Mouse (Mus musculus): ENCODE results near the gene Arid3b. TPM values are rescaled to one million over a fixed set of nuclear protein-coding genes. Genes with fewer than 3 reads are reported as not detected.

Gene Arid3b
- polyA plus RNA-seq, 1 experiment from 2014 or later = 5.8 TPM

DNA sequence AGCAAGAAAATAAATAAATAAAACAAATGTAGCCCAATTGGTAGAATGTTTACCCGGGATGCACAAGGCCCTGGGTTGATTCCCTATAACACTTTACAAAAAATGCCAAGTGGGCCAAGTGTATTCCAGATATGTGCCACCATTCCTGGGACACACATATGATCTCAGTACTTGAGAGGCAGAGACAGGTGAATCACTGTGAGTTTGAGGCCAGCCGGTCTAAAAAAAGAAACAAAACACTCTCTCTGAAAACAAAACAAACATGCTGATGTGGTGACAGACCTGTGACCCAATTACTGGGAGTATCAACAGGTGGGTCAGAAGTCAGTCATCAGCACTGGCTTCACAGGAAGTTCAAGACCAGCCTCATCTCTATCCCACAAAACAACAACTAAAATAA is 19.9 kb upstream of the Arid3b start:
- DNase-seq (ENCODE audit: low spot score) (no peak), ATAC-seq (no peak)
- no peaks in the 10 kb centered on the region for H3K4me1 ChIP-seq (ENCODE audit: insufficient read depth, low read depth, low read length)
- TF ChIP-seq CTCF (IDR thresholded peaks at IDR 0.05) (no peak), EP300 (IDR thresholded peaks at IDR 0.05) (no peak)
- no peaks in the 10 kb centered on the region for H3K9me3 ChIP-seq (ENCODE audit: low read length)
- 64% methylated on average over 2 of the region's 2 CpGs for WGBS
- no peak overlapping the region for H3K27ac ChIP-seq (ENCODE audit: low read length)
- no peak overlapping the region for H3K4me3 ChIP-seq (ENCODE audit: low read depth, low read length)
- no peak overlapping the region for H3K4me2 ChIP-seq (replicated peaks; ENCODE audit: low read depth, low read length)
- no peaks in the 10 kb centered on the region for H3K27me3 ChIP-seq (replicated peaks; ENCODE audit: insufficient read depth, low read length)
- H3K9ac ChIP-seq (replicated peaks; ENCODE audit: low read depth) = no peak overlapping the region
- H3K36me3 ChIP-seq (ENCODE audit: insufficient read depth, low read length) = no peaks in the 10 kb centered on the region

DNA sequence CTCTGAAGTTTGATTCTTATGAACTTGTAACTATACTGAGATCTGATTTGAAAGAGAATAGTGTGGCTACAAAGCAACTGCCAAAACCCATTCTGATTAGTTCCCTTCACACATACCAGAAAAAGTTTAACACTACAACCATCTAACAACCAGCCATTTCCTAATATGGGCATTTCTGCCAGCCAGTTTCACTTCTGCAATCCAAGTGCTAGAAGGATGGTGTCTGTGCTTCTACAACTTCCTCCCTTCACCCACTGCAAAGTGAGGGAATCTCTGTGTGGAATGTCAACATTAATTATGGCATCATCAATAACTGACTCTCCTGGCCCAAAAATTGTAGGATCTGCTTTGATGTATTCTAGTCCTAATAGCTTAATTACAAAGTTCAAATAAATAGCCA is 17.7 kb upstream of the Arid3b start:
- ATAC-seq (no peak), DNase-seq (ENCODE audit: low spot score) (peak; percentile 6)
- no peak overlapping the region for H3K4me3 ChIP-seq (ENCODE audit: low read depth, low read length)
- no peaks in the 10 kb centered on the region for H3K9me3 ChIP-seq (ENCODE audit: low read length)
- H3K9ac ChIP-seq (replicated peaks; ENCODE audit: low read depth) = no peak overlapping the region
- no peak overlapping the region for H3K4me2 ChIP-seq (replicated peaks; ENCODE audit: low read depth, low read length)
- no peaks in the 10 kb centered on the region for H3K4me1 ChIP-seq (ENCODE audit: insufficient read depth, low read depth, low read length)
- H3K36me3 ChIP-seq (ENCODE audit: insufficient read depth, low read length) = no peaks in the 10 kb centered on the region
- TF ChIP-seq CTCF (IDR thresholded peaks at IDR 0.05) = no peak
- no peak for TF ChIP-seq EP300 (IDR thresholded peaks at IDR 0.05)
- H3K27ac ChIP-seq (ENCODE audit: low read length) = no peak overlapping the region
- no peaks in the 10 kb centered on the region for H3K27me3 ChIP-seq (replicated peaks; ENCODE audit: insufficient read depth, low read length)

DNA sequence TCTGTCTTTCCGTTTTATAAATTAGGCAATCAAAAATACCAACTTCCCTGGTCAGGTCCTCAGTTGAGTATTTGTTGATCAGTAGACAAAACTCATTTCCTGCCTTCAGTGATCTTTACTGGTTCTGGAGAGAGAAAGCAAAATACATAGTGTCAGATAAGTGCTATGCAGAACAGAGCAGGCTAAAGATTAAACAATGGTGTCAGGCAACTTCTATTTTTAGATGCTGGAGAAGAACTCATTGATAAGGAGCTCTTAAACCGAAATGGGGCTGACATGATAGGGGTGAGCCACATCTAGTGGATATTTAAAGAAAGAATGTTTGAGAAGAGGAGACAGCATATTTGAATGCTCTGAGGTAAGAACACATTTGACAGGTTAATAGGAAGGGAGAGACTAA is 2.4 kb upstream of the Arid3b start:
- no peak for ATAC-seq
- WGBS = 50% methylated on average over 2 of the region's 2 CpGs
- Histone ChIP-seq H3K9ac (replicated peaks; ENCODE audit: low read depth) (no peak overlapping the region), H3K36me3 (ENCODE audit: insufficient read depth, low read length) (no peaks in the 10 kb centered on the region), H3K27ac (ENCODE audit: low read length) (no peak overlapping the region), H3K9me3 (ENCODE audit: low read length) (no peaks in the 10 kb centered on the region), H3K4me2 (replicated peaks; ENCODE audit: low read depth, low read length) (no peak overlapping the region), H3K27me3 (replicated peaks; ENCODE audit: insufficient read depth, low read length) (no peaks in the 10 kb centered on the region), H3K4me1 (ENCODE audit: insufficient read depth, low read depth, low read length) (no peaks in the 10 kb centered on the region), H3K4me3 (ENCODE audit: low read depth, low read length) (no peak overlapping the region)
- DNase-seq (ENCODE audit: low spot score) = no peak
- TF ChIP-seq EP300 (IDR thresholded peaks at IDR 0.05) (no peak), CTCF (IDR thresholded peaks at IDR 0.05) (no peak)

- H3K9me3 ChIP-seq (ENCODE audit: low read length) = no peaks in the 10 kb centered on the region
- peak overlapping the region; percentile 86 for H3K4me3 ChIP-seq (ENCODE audit: low read depth, low read length)
- WGBS = 2% methylated on average over 22 of the region's 22 CpGs
- ATAC-seq (no peak), DNase-seq (ENCODE audit: low spot score) (no peak)
- H3K4me2 ChIP-seq (replicated peaks; ENCODE audit: low read depth, low read length) = peak overlapping the region; percentile 86
- H3K4me1 ChIP-seq (ENCODE audit: insufficient read depth, low read depth, low read length) = peaks cover 12% of the 10 kb centered on the region
- TF ChIP-seq EP300 (IDR thresholded peaks at IDR 0.05) = no peak
- no peak for TF ChIP-seq CTCF (IDR thresholded peaks at IDR 0.05)
- 0 out of 2 replicates have a peak, but pooled peaks cover 4% of the 10 kb centered on the region for H3K36me3 ChIP-seq (ENCODE audit: insufficient read depth, low read length)
- peak overlapping the region; percentile 76 for H3K27ac ChIP-seq (ENCODE audit: low read length)
- H3K9ac ChIP-seq (replicated peaks; ENCODE audit: low read depth) = peak overlapping the region; percentile 57
- H3K27me3 ChIP-seq (replicated peaks; ENCODE audit: insufficient read depth, low read length) = no peaks in the 10 kb centered on the region
Measured at GRCm38 (mm10) chr9:57835841-57836514, 615 bp downstream of the Arid3b start.

DNA sequence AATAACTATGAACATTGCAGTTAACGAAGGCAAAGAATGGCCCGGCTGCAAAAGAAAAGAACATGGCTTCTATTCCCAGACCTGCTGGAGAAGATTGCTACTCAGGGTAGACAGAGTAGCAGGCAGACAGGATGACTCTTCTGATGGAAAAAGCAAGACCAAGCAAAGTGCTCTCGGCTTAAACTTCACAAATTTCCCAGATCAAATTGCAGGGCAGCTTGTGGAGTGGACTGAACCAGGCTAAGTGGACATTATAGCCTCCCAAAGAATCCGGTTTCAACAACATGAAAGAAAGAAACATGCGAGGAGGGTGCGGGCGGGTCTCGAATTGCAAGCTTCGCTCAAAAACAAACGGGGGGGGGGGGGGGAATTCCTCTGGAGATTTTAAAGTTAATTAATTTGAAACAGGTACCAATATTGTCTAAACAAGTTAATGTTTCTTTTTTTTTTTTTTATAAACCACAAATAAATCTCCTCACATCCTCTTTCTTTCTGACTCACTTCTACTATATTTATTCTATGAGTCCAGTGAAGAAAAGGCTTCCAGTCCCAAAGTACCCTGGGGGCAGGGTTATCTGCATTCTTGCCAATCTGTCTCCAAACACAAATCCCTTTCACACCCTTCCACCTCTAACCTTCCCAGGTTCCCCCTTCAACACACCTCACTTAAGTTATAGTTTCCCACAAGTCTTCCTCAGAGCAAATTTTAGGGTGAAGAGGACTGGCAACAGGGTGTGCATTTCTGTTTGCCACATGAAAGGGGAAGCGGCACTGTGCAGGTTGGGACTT is 1.8 kb downstream of the Arid3b start:
- ATAC-seq = no peak
- no peak overlapping the region for H3K27ac ChIP-seq (ENCODE audit: low read length)
- no peak for DNase-seq (ENCODE audit: low spot score)
- H3K9me3 ChIP-seq (ENCODE audit: low read length) = no peaks in the 10 kb centered on the region
- TF ChIP-seq EP300 (IDR thresholded peaks at IDR 0.05) (no peak), CTCF (IDR thresholded peaks at IDR 0.05) (no peak)
- 44% methylated on average over 10 of the region's 11 CpGs for WGBS
- H3K4me1 ChIP-seq (ENCODE audit: insufficient read depth, low read depth, low read length) = peaks cover 18% of the 10 kb centered on the region
- H3K4me3 ChIP-seq (ENCODE audit: low read depth, low read length) = no peak overlapping the region
- 0 out of 2 replicates have a peak, but pooled peaks cover 4% of the 10 kb centered on the region for H3K36me3 ChIP-seq (ENCODE audit: insufficient read depth, low read length)
- H3K4me2 ChIP-seq (replicated peaks; ENCODE audit: low read depth, low read length) = no peak overlapping the region
- no peak overlapping the region for H3K9ac ChIP-seq (replicated peaks; ENCODE audit: low read depth)
- no peaks in the 10 kb centered on the region for H3K27me3 ChIP-seq (replicated peaks; ENCODE audit: insufficient read depth, low read length)

DNA sequence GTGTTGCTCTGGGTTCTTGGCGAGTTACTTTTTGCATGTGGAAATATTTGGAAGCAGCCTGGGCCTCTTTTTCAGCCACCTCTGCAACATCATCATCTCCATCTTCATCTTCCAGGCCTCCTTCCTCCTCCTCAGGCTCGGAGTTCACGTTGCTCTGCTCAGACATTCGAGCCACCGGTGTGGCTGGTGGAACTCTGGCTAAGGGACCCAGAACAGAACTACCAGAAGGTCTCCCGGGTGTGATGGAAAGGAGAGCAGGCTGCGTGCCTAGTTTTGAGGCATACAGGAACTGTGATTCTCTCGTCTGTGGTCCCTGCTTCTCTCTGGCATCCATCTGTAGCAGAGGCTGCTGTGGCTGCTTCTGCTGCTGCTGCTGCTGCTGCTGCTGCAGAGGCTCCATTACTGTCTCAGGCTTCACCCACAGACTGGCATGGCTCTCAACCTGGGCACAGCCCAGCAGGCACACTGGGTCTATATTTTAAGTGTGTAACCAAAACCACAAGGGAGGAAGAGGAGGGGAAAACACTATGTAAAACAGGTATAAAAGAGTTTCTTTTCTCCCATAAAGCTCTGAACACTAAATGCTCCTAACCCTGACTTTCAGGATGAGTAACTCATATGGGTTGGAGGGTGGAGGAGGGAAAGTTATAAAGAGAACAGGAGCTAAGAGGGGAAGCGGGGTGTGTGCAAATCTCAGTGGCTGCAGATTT is 2.7 kb downstream of the Arid3b start:
- H3K4me1 ChIP-seq (ENCODE audit: insufficient read depth, low read depth, low read length) = peaks cover 18% of the 10 kb centered on the region
- 0 out of 2 replicates have a peak, but pooled peaks cover 4% of the 10 kb centered on the region for H3K36me3 ChIP-seq (ENCODE audit: insufficient read depth, low read length)
- H3K27me3 ChIP-seq (replicated peaks; ENCODE audit: insufficient read depth, low read length) = no peaks in the 10 kb centered on the region
- H3K9me3 ChIP-seq (ENCODE audit: low read length) = no peaks in the 10 kb centered on the region
- no peak overlapping the region for H3K4me3 ChIP-seq (ENCODE audit: low read depth, low read length)
- TF ChIP-seq CTCF (IDR thresholded peaks at IDR 0.05) (no peak), EP300 (IDR thresholded peaks at IDR 0.05) (no peak)
- H3K27ac ChIP-seq (ENCODE audit: low read length) = no peak overlapping the region
- ATAC-seq = no peak
- no peak for DNase-seq (ENCODE audit: low spot score)
- no peak overlapping the region for H3K4me2 ChIP-seq (replicated peaks; ENCODE audit: low read depth, low read length)
- WGBS = 86% methylated on average over 9 of the region's 9 CpGs
- no peak overlapping the region for H3K9ac ChIP-seq (replicated peaks; ENCODE audit: low read depth)

Measured in lung, postnatal 0 days (tissue).